Mouse (Mus musculus): Measurements from ENCODE around the gene Tmem220. TPM values are rescaled to one million over a fixed set of nuclear protein-coding genes. Genes with fewer than 3 reads are reported as not detected.
A peak's percentile ranks its signal among the peaks of the same experiment; 100 is the strongest.

The Tmem220 gene
- polyA plus RNA-seq, 1 experiment from 2014 or later: 1.8 TPM

DNA sequence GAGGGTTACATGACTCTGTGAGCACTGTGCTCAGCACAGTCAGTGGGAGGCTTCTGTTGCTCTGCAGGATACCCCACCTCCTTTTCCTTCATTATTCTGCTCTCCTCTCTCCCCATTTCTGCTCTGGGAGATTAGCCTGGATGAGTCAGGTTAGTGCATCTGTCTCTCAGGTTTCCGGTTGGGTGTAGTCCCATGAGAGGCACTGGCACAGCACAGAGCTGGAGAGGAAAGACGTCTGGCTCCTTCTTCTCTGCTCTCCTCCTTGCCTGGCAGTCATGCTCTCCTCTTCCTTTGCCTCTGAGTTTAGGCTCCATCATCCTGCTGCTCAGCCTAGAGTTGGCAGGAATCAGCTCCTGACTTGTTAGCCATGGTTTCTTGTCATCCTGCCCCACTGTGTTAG, 32.8 kb upstream of the Tmem220 start:
- Histone ChIP-seq H3K36me3 (ENCODE audit: control insufficient read depth, insufficient read depth, low read length) (no peaks in the 10 kb centered on the region), H3K27me3 (ENCODE audit: control insufficient read depth, insufficient read depth, low read length) (no peaks in the 10 kb centered on the region), H3K4me3 (replicated peaks; ENCODE audit: low read length) (no peak overlapping the region), H3K4me1 (ENCODE audit: control insufficient read depth, insufficient read depth, low read length) (no peaks in the 10 kb centered on the region), H3K27ac (ENCODE audit: low read length) (no peak overlapping the region), H3K9ac (ENCODE audit: low read length) (no peak overlapping the region), H3K9me3 (replicated peaks; ENCODE audit: control insufficient read depth, low read length) (no peaks in the 10 kb centered on the region), H3K4me2 (ENCODE audit: low read depth, low read length) (no peak overlapping the region)
- 76% methylated on average over 2 of the region's 2 CpGs for WGBS
- ATAC-seq (ENCODE audit: insufficient read depth, low FRiP score): no peak

DNA sequence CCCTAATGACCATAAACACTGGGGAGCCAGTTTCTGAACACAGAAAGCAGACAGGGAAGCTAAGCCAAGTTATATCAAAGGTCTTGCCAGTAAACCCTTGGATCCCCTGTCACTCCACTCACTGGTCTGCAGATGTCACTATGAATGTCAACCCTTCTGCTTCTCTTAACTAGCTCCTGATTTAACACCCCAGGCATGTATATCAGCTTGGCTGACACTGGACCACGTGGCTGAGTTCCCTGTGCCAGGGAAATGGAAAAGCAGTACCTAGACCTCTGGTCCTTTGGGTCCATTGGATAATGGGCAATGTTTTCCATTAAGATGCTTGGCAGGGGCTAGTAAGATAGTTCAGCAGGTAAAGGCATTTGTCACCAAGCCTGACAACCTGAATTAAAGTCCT, 31.3 kb upstream of the Tmem220 start:
- WGBS: 36% methylated on average over 1 of the region's 1 CpGs
- no peak overlapping the region for H3K4me2 ChIP-seq (ENCODE audit: low read depth, low read length)
- no peaks in the 10 kb centered on the region for H3K27me3 ChIP-seq (ENCODE audit: control insufficient read depth, insufficient read depth, low read length)
- ATAC-seq (ENCODE audit: insufficient read depth, low FRiP score): no peak
- no peak overlapping the region for H3K4me3 ChIP-seq (replicated peaks; ENCODE audit: low read length)
- no peaks in the 10 kb centered on the region for H3K36me3 ChIP-seq (ENCODE audit: control insufficient read depth, insufficient read depth, low read length)
- no peaks in the 10 kb centered on the region for H3K9me3 ChIP-seq (replicated peaks; ENCODE audit: control insufficient read depth, low read length)
- no peak overlapping the region for H3K27ac ChIP-seq (ENCODE audit: low read length)
- H3K9ac ChIP-seq (ENCODE audit: low read length): no peak overlapping the region
- H3K4me1 ChIP-seq (ENCODE audit: control insufficient read depth, insufficient read depth, low read length): no peaks in the 10 kb centered on the region

DNA sequence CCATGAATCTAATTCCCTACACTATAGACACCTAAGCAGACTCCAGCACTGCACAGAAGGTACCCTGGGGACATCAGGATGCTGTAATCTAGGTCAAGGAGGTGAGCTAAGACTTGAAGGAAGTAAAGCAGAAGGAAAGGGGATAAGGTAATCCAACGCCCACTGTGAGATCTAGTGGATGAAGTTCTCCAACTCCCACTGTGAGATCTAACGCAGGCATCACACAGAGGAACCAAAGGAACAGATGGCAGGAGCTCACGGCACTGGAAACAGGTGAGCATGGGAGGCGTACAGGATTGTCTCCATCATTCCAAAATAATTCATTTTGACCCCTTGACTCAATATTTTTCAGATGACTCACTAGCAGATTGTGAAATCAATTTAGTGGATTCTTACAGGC, 28.5 kb upstream of the Tmem220 start:
- H3K4me1 ChIP-seq (ENCODE audit: control insufficient read depth, insufficient read depth, low read length): no peaks in the 10 kb centered on the region
- H3K4me2 ChIP-seq (ENCODE audit: low read depth, low read length): no peak overlapping the region
- no peak for ATAC-seq (ENCODE audit: insufficient read depth, low FRiP score)
- H3K4me3 ChIP-seq (replicated peaks; ENCODE audit: low read length): no peak overlapping the region
- H3K27me3 ChIP-seq (ENCODE audit: control insufficient read depth, insufficient read depth, low read length): no peaks in the 10 kb centered on the region
- no peaks in the 10 kb centered on the region for H3K9me3 ChIP-seq (replicated peaks; ENCODE audit: control insufficient read depth, low read length)
- H3K36me3 ChIP-seq (ENCODE audit: control insufficient read depth, insufficient read depth, low read length): no peaks in the 10 kb centered on the region
- no peak overlapping the region for H3K27ac ChIP-seq (ENCODE audit: low read length)
- WGBS: 69% methylated on average over 4 of the region's 4 CpGs
- no peak overlapping the region for H3K9ac ChIP-seq (ENCODE audit: low read length)

DNA sequence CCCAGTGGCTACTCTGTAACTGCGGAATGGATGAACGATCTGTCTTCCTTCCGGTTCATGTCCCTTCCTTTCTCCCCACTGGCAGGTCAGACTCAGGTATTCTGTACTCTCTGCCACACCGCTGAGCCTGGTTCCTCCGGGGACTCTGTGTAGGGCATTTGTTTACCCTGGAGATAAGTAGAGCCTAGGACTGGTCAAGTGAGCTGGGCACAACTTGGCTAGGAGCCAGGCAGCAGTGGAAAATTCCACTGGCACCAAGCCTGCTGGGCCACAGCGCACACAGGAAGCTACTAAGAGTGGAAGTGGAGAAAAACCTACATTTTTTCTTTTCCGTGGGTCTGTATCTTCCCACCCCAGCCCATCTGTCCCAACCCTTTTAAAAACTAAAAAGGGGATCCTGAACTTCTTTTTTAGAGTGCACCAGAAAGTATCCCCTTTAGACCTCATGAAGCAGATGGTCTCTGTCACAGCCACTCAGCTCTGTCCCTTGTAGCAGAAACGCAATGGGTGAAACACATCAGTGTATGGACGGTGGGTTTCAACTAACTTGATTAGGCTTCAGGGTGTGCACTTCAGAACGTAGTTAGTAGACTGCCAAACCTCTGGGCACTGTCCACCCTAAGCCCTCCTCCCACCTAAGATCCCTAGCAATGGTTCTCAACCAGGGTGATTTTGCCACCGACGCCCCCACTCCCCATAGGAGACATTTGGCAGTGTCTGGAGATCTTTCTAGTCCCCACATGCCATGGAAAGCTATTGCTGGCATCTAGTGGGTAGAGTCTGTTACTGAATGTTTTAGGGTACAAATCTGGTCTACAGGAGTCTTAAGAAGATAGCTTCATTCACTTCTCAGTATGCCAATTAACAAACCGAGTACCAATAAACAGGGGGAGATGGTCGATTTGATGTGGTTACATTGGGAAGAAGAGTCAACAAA, 26.2 kb upstream of the Tmem220 start:
- no peaks in the 10 kb centered on the region for H3K4me1 ChIP-seq (ENCODE audit: control insufficient read depth, insufficient read depth, low read length)
- 61% methylated on average over 14 of the region's 14 CpGs for WGBS
- H3K36me3 ChIP-seq (ENCODE audit: control insufficient read depth, insufficient read depth, low read length): no peaks in the 10 kb centered on the region
- H3K4me3 ChIP-seq (replicated peaks; ENCODE audit: low read length): no peak overlapping the region
- H3K27me3 ChIP-seq (ENCODE audit: control insufficient read depth, insufficient read depth, low read length): no peaks in the 10 kb centered on the region
- H3K27ac ChIP-seq (ENCODE audit: low read length): 0 out of 2 replicates have a peak overlapping the region, but pooled peaks have one; percentile 24
- H3K9me3 ChIP-seq (replicated peaks; ENCODE audit: control insufficient read depth, low read length): no peaks in the 10 kb centered on the region
- peak; percentile 86 for ATAC-seq (ENCODE audit: insufficient read depth, low FRiP score)
- H3K9ac ChIP-seq (ENCODE audit: low read length): no peak overlapping the region
- H3K4me2 ChIP-seq (ENCODE audit: low read depth, low read length): no peak overlapping the region

DNA sequence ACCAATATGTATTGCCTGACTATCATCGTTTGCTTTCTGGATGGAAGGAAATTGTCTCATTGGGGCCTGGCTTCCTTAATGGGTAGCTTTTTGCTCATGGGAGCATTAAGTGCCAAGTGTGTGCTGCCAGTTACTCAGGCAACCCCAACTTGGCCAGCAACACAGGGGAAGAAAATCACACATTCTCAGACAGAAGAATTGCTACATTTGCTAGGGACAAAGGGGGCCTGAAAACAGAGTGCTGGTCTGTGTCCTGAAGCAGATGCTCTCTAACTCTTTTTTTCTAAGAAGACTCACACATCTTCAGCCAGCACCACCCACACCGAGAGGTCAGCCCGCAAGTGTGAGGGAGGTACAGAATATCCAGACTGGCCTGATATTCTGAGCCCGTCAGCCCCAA, 24.3 kb upstream of the Tmem220 start:
- Histone ChIP-seq H3K27ac (ENCODE audit: low read length) (no peak overlapping the region), H3K27me3 (ENCODE audit: control insufficient read depth, insufficient read depth, low read length) (no peaks in the 10 kb centered on the region), H3K4me2 (ENCODE audit: low read depth, low read length) (no peak overlapping the region), H3K4me1 (ENCODE audit: control insufficient read depth, insufficient read depth, low read length) (no peaks in the 10 kb centered on the region), H3K9me3 (replicated peaks; ENCODE audit: control insufficient read depth, low read length) (no peaks in the 10 kb centered on the region), H3K36me3 (ENCODE audit: control insufficient read depth, insufficient read depth, low read length) (no peaks in the 10 kb centered on the region), H3K4me3 (replicated peaks; ENCODE audit: low read length) (no peak overlapping the region), H3K9ac (ENCODE audit: low read length) (no peak overlapping the region)
- 84% methylated on average over 4 of the region's 4 CpGs for WGBS
- no peak for ATAC-seq (ENCODE audit: insufficient read depth, low FRiP score)

DNA sequence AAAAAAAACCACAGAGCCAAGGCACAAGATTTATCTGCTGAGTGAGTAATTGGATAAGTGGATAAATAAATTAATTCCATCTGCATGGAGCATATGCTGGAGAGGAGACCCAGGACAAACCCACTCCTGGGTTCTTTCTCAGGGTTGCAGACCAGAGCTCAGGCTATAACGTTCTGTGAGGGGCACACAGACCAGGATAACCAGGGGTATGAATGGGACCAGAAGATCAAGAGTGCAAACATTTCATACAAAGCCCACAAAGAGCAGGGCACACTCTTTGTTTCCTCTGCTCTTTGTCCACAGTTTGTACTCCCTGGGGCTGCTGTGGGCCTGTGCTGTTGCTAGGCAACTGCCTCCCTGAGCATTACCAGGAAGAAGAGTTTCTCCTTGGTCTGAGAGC, 23.2 kb upstream of the Tmem220 start:
- no peak for ATAC-seq (ENCODE audit: insufficient read depth, low FRiP score)
- no peak overlapping the region for H3K4me2 ChIP-seq (ENCODE audit: low read depth, low read length)
- H3K27ac ChIP-seq (ENCODE audit: low read length): no peak overlapping the region
- no peak overlapping the region for H3K9ac ChIP-seq (ENCODE audit: low read length)
- no peaks in the 10 kb centered on the region for H3K9me3 ChIP-seq (replicated peaks; ENCODE audit: control insufficient read depth, low read length)
- no peaks in the 10 kb centered on the region for H3K36me3 ChIP-seq (ENCODE audit: control insufficient read depth, insufficient read depth, low read length)
- WGBS: 43% methylated on average over 1 of the region's 1 CpGs
- H3K4me1 ChIP-seq (ENCODE audit: control insufficient read depth, insufficient read depth, low read length): no peaks in the 10 kb centered on the region
- H3K27me3 ChIP-seq (ENCODE audit: control insufficient read depth, insufficient read depth, low read length): no peaks in the 10 kb centered on the region
- no peak overlapping the region for H3K4me3 ChIP-seq (replicated peaks; ENCODE audit: low read length)

DNA sequence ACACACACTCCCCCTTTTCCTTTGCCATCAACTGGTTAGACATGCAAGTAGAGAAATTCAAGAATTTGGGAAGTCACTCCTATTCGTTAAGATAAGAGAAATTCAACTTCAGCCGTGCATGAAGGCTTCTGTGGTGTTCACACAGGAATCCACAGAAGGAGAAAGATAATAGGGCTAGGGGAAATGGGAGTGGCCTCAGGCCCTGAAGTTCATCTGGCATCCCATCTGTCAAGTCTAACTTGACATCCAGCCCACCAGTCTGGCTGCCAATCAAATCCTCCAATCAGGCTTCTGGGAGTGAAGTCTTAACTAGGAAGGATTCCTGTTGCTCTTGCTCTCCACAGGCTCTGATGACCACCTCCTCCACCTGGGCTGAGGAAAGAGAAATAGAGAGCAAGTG, 22.0 kb upstream of the Tmem220 start:
- ATAC-seq (ENCODE audit: insufficient read depth, low FRiP score): no peak
- H3K36me3 ChIP-seq (ENCODE audit: control insufficient read depth, insufficient read depth, low read length): no peaks in the 10 kb centered on the region
- no peaks in the 10 kb centered on the region for H3K9me3 ChIP-seq (replicated peaks; ENCODE audit: control insufficient read depth, low read length)
- H3K9ac ChIP-seq (ENCODE audit: low read length): no peak overlapping the region
- H3K27ac ChIP-seq (ENCODE audit: low read length): no peak overlapping the region
- 56% methylated on average over 2 of the region's 2 CpGs for WGBS
- no peaks in the 10 kb centered on the region for H3K4me1 ChIP-seq (ENCODE audit: control insufficient read depth, insufficient read depth, low read length)
- H3K4me2 ChIP-seq (ENCODE audit: low read depth, low read length): no peak overlapping the region
- H3K4me3 ChIP-seq (replicated peaks; ENCODE audit: low read length): no peak overlapping the region
- no peaks in the 10 kb centered on the region for H3K27me3 ChIP-seq (ENCODE audit: control insufficient read depth, insufficient read depth, low read length)

DNA sequence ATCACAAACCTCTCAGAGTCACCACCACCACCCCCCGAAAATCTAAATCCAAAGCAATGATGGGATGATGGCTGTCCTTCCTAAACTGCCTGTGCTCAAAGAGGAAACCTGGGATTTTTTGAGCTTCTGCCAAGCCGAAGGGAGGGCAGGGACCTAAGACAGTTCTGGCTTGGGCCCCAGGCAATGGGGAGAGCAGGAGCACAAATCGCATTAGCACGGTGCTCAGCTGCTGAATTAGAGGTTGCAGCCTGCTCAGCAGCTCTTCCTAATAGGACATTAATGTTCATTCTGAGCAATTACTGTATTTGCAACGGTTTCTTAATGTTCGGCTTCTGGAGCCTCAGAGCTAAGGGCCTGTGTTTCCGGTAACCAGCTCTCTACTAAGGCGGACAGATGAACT, 17.0 kb upstream of the Tmem220 start:
- Histone ChIP-seq H3K4me1 (ENCODE audit: control insufficient read depth, insufficient read depth, low read length) (peaks cover 6% of the 10 kb centered on the region; the same call in 1 of the 2 replicates), H3K27me3 (ENCODE audit: control insufficient read depth, insufficient read depth, low read length) (no peaks in the 10 kb centered on the region), H3K27ac (ENCODE audit: low read length) (no peak overlapping the region), H3K36me3 (ENCODE audit: control insufficient read depth, insufficient read depth, low read length) (no peaks in the 10 kb centered on the region), H3K9me3 (replicated peaks; ENCODE audit: control insufficient read depth, low read length) (no peaks in the 10 kb centered on the region), H3K4me2 (ENCODE audit: low read depth, low read length) (no peak overlapping the region), H3K4me3 (replicated peaks; ENCODE audit: low read length) (no peak overlapping the region), H3K9ac (ENCODE audit: low read length) (no peak overlapping the region)
- 0 out of 2 replicates have a peak, but pooled peaks have one; percentile 25 for ATAC-seq (ENCODE audit: insufficient read depth, low FRiP score)
- WGBS: 71% methylated on average over 8 of the region's 8 CpGs

DNA sequence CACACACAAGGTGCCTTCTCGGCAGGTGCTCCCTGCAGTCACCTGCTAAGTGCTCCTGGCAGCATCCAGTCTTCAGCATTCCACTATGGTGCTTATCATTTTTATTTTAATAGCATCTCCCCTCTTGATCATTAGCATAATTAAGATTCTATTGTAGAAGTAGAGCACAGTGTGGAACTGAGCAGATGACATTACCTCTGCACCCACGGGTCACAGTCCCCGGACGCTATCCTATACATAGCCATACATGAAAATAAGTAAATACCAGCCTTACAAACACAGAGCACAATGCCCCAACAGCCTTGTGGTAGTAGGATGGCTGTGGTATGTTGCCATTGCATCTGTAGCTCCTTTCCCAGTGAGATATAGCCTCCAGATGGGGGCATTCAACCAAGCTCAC, 16.4 kb upstream of the Tmem220 start:
- 88% methylated on average over 4 of the region's 4 CpGs for WGBS
- Histone ChIP-seq H3K27me3 (ENCODE audit: control insufficient read depth, insufficient read depth, low read length) (no peaks in the 10 kb centered on the region), H3K4me3 (replicated peaks; ENCODE audit: low read length) (no peak overlapping the region), H3K9me3 (replicated peaks; ENCODE audit: control insufficient read depth, low read length) (no peaks in the 10 kb centered on the region), H3K36me3 (ENCODE audit: control insufficient read depth, insufficient read depth, low read length) (no peaks in the 10 kb centered on the region), H3K4me1 (ENCODE audit: control insufficient read depth, insufficient read depth, low read length) (peaks cover 6% of the 10 kb centered on the region; the same call in 1 of the 2 replicates), H3K27ac (ENCODE audit: low read length) (no peak overlapping the region), H3K9ac (ENCODE audit: low read length) (no peak overlapping the region), H3K4me2 (ENCODE audit: low read depth, low read length) (no peak overlapping the region)
- no peak for ATAC-seq (ENCODE audit: insufficient read depth, low FRiP score)
